Mouse (Mus musculus) G1E (cell line): ENCODE measurements around the gene Pex16.

Experiments
- CTCF ChIP-seq: IDR thresholded peaks from 2 replicates; pipeline ENCODE4 v1.5.1; 2012; ENCODE audit warnings: low read depth, low read length, inconsistent platforms, mixed read lengths
- GATA1 ChIP-seq: IDR thresholded peaks from 2 replicates; pipeline ENCODE4 v1.6.1; 2012; ENCODE audit warnings: borderline replicate concordance, low read length, inconsistent platforms, mixed read lengths
- GATA2 ChIP-seq: IDR thresholded peaks from 2 replicates; pipeline ENCODE4 v1.6.1; 2012; ENCODE audit warnings: low read depth, low read length, inconsistent platforms, borderline replicate concordance
- TAL1 ChIP-seq: conservative IDR thresholded peaks from 2 replicates; pipeline ENCODE4 v1.6.1; 2012; ENCODE audit warnings: low read depth, low read length, inconsistent platforms, mixed read lengths

- no peak for TF ChIP-seq CTCF
- no peak for TF ChIP-seq GATA2
- no peak for TF ChIP-seq GATA1
- TF ChIP-seq TAL1: no peak
Measured at GRCm38 (mm10) chr2:92411705-92412104, 37.2 kb downstream of the Pex16 start.
